Mouse (Mus musculus): ENCODE data around the gene Ccdc90b.

Gene Ccdc90b

GRCm38 (mm10) chr7:92560986-92561876, at the start of gene Ccdc90b:
TSS of gene Ccdc90b (plus strand) at chr7:92561149.
- DNase-seq: peak; percentile 89 to 91

DNA sequence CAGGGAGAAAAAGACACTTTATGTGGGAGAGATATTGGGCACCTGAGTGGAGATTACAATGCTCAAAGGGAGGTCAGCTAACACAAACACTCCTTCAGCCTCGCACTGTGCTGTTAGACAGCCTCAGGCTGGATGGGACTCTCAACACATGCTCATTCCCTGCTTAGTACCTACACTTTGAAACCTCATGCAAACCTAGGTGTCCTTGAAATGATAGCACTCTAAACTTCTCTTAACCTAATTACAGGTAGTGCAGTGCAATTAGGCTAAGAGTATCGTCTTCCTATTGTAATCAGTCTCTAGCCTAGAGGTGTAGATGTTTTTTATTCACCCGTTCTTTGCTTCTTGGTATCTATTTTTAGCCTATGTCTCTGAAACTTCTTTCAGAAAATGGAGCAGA, 40.6 kb upstream of the Ccdc90b start:
- DNase-seq: no peak

DNA sequence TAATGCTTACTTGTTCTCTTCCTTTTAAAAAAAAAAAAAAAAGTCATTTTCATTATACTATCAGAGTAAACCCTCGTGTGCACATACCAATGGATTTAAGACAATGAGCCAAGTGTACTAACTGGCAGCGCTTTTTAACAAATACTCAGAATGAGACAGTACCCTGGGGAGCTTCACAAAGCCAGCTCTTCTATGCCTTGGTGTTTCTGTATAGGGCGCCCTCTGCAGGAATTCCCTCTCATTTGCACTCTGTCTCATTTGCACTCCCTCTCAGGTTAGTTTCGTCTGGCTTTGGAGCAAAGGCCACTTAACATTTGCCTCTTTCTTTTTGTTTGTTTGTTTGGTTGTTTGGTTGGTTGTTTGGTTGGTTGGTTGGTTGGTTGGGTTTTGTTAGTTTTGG, 40.1 kb upstream of the Ccdc90b start:
- DNase-seq: no peak

GRCm38 (mm10) chr7:92529245-92529644, 31.7 kb upstream of the Ccdc90b start:
- DNase-seq: no peak

DNA sequence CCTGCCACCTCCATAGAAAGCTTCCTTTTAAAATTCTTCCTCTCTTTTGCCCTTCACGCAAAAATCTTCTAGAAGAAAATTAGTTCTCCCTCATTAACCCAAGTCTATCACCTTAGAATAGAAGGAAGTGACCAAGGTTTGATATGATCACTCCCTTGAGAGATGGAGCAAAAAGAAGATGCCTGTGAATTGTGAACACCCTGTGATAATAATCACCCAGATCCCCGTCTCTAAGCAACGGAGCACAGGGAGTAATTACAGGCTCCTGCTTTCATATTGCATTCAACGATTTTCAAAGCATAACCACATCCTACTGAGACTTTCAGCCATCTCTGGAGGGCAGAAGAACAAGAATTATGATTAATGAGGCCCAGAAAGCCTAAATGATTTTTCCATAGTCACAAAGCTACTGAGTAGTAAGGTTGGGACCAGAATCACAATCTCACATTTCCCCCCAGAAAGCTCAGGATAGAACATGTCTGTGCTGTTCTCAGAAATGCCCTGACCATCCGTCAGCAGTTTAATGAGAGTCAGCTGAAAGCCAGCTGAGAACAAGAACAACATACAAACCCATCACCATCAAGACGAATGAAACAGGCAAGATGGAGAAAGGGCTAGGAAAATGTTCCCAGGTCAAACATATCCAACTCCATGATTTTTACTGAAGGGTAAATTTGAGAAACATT, 28.5 kb upstream of the Ccdc90b start:
- DNase-seq: no peak

GRCm38 (mm10) chr7:92546763-92547162, 14.2 kb upstream of the Ccdc90b start:
- DNase-seq: no peak

DNA sequence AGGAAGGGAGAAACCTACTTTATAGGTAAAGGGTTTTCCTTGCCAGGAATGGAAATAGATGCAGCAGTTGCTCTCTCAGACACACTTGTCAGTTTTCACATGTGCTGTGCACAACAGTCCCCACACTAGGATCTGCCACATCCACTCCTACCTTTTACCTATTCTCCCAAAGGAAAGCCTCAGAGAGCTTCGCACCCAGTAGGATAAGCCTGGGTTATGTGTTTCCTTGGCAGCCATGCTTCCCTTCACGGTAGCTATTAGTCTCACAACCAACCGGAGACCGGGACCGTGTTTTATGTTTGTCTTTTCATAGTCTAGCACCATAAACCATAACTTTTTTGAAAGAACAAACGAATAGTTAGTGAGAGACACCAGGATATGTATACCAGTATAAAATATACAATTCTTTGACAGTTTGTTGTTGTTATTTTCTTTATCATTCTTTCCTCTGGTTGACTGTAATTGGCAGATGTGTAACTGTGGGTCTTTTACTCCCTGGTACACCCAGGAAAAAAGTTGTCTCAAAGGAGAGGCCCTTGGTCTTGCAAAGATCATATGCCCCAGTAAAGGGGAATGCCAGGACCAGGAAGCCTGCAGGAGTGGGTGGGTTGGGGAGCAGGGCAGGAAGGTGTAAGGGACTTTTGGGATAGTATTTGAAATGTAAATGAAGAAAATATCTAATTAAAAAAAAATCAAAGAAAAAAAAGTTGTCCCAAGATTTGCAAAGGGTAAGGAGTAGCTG, 10.5 kb upstream of the Ccdc90b start:
- DNase-seq: no peak

GRCm38 (mm10) chr7:92550990-92551392, 10.0 kb upstream of the Ccdc90b start:
- peak in 1 of 2 experiments; percentile 5 for DNase-seq

- no peak for DNase-seq
These were observed 2.2 kb upstream of the Ccdc90b start for GRCm38 (mm10) chr7:92558744-92559143.

- DNase-seq: no peak
These were observed 5.8 kb downstream of the Ccdc90b start for GRCm38 (mm10) chr7:92566775-92567174.

DNA sequence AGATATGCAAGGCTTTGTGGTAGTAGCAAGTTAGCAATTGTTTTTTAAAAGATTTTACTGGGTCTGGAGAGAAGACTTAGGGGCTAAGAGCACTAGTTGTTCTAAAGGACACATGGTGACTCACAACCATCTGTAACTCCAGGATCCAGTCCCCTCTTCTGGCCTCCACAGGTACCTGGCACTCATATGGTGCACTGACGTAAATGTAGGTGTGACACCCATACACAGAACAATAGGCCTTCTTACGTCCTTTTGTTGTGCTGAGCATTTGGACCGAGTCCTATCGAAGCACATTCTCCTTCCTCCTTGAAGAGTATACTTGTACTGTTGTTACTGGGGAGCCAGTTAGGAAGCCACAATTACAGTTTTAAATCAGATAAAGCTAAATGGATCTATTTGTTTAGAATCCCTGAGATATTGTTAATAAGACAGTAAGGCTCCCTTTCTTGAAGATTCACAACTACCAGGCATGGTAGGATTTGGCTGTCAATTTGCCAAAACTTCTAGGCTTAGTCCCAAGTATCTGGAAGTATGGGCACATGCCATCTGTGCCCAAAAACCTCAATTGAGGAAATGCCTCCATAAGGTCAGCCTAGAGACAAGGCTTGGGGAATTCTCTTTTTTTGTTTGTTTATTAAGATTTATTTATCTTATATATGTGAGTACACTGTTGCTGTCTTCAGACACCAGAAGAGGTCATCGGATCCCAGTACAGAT, 19.7 kb downstream of the Ccdc90b start:
- DNase-seq: no peak

GRCm38 (mm10) chr7:92583567-92583966, 22.6 kb downstream of the Ccdc90b start:
- DNase-seq: no peak

- no peak for DNase-seq
These were observed 29.0 kb downstream of the Ccdc90b start for GRCm38 (mm10) chr7:92589986-92590385.

GRCm38 (mm10) chr7:92590842-92591241, 29.9 kb downstream of the Ccdc90b start:
- DNase-seq: no peak

- DNase-seq: no peak
These were observed 44.0 kb downstream of the Ccdc90b start for GRCm38 (mm10) chr7:92604961-92605360.

DNA sequence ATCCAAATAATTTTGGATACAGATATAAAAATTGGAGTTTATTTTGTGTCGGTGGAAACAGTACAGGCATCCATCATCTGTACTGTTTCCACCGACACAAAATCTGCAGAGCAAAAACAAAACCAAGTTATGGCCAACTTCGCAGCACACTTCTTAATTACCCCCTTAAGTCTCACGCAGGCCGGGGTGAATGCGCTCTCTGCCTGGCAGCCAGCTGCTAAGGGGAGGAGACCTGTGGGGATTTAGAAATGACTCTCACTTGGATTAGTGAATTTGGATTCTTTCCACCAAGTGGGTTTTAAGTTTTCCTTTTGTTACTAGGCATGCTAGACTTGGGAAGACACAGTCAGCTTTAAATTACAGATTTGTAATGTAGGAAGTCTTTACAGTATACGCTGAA, 49.9 kb downstream of the Ccdc90b start:
- DNase-seq: no peak

DNA sequence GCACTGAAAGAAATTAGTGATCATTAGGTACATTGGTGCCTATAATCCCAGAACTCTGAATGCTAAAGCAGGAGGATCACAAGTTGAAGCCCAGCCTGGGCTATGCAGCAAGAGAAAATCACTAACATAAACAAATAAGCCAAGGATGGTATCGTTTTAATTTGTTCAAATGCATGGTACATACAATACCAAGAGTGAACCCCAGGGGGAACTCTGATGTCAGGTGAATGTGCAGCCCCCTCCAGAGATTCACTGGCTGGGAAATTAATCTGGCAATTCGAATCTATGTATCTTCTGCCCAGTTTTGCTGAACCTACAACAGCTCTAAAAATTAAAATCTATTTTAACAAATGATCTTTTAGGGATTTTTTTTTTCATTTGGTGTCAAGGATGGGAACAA, 63.5 kb downstream of the Ccdc90b start:
- DNase-seq: no peak

- peak; percentile 19 to 23 for DNase-seq
These were observed 69.2 kb downstream of the Ccdc90b start for GRCm38 (mm10) chr7:92630167-92630566.
